Mouse (Mus musculus) small intestine, adult 2 months (tissue): ENCODE results near the gene Zfp652.

Source experiments
- CTCF ChIP-seq: fragments of 200-500 bp; IDR thresholded peaks from 2 replicates; pipeline ENCODE4 v1.5.1; 2012; ENCODE audit warnings: low read depth, mild to moderate bottlenecking, control low read depth, inconsistent platforms, low read length, moderate library complexity, mixed read lengths; ENCODE audit not compliant: insufficient replicate concordance, insufficient read length; ENCODE audit errors: extremely low read depth
- POLR2A ChIP-seq: fragments of 200-500 bp; IDR thresholded peaks from 2 replicates; pipeline ENCODE4 v1.6.1; 2012; ENCODE audit warnings: low read depth, mild to moderate bottlenecking, control low read depth, inconsistent platforms, low read length, moderate library complexity

DNA sequence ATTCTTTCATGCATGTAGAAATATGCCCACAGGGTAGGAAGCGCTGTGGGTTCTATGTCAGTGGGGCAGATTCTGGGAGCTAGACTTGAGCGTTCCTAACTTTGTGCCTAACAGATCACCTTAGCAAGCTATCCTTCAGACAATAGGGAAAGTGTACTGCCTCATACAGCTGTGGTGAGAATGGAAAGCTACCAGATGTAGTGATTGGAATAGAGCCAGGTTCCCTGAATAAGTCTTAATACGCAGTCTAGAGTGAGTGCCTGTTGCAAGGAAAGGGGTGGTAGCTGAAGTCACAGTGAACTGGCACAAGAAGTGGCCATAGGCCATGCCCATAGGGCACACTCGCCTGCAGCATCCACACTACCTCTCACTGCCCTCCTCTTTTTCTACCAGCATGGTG lies 50.5 kb downstream of the Zfp652 start:
- TF ChIP-seq POLR2A (no peak), CTCF (no peak)
